Mouse (Mus musculus) ES-Bruce4 (cell line): ENCODE data around the gene Fnbp1.

Experiments
- CTCF ChIP-seq: IDR thresholded peaks from one replicate; pipeline ENCODE4 v1.8.1; 2011; ENCODE audit warnings: low read depth, low read length
- EP300 ChIP-seq: IDR thresholded peaks from 2 replicates; pipeline ENCODE4 v1.6.1; 2011; ENCODE audit warnings: low read depth, low read length; ENCODE audit not compliant: insufficient read depth
- POLR2A ChIP-seq: IDR thresholded peaks from one replicate; pipeline ENCODE4 v1.8.1; 2011; ENCODE audit warnings: low read length; ENCODE audit not compliant: insufficient read depth

- no peak for TF ChIP-seq CTCF
- TF ChIP-seq EP300, result no peak
- no peak for TF ChIP-seq POLR2A
Observed at GRCm38 (mm10) chr2:31106621-31107320, 35.0 kb downstream of the Fnbp1 start.
